Mouse (Mus musculus): ENCODE measurements at regions not wholly inside any gene's neighbourhood (a gene's known extent, or its start where the extent isn't known, plus 50 kb on each side); places are given as distances from the start of the nearest gene placed in this dataset.

- DNase-seq (ENCODE audit: inconsistent age in 2 of 2, low spot score in 1 of 2) = no peak
These were observed 189.1 kb upstream of the Bmp2 start for GRCm38 (mm10) chr2:133362693-133363443.

- DNase-seq (ENCODE audit: inconsistent age in 2 of 2, low spot score in 1 of 2) = no peak
These were observed 180.3 kb upstream of the Bmp2 start for GRCm38 (mm10) chr2:133371490-133372215.

GRCm38 (mm10) chr2:133373543-133373942 lies 178.4 kb upstream of the Bmp2 start:
- DNase-seq (ENCODE audit: inconsistent age in 2 of 2, low spot score in 1 of 2) = peak in 1 of 2 experiments; percentile 24

GRCm38 (mm10) chr2:133381054-133381453 lies 170.9 kb upstream of the Bmp2 start:
- peak; percentile 42 to 85 for DNase-seq (ENCODE audit: inconsistent age in 2 of 2, low spot score in 1 of 2)

GRCm38 (mm10) chr2:133383135-133383920 lies 168.6 kb upstream of the Bmp2 start:
- no peak for DNase-seq (ENCODE audit: inconsistent age in 2 of 2, low spot score in 1 of 2)

- DNase-seq (ENCODE audit: inconsistent age in 2 of 2, low spot score in 1 of 2) = no peak
These were observed 166.7 kb upstream of the Bmp2 start for GRCm38 (mm10) chr2:133385297-133385696.

- DNase-seq (ENCODE audit: inconsistent age in 2 of 2, low spot score in 1 of 2) = peak in 1 of 2 experiments; percentile 42
These were observed 164.6 kb upstream of the Bmp2 start for GRCm38 (mm10) chr2:133387349-133387748.

- DNase-seq (ENCODE audit: inconsistent age in 2 of 2, low spot score in 1 of 2) = peak in 1 of 2 experiments; percentile 51
These were observed 159.7 kb upstream of the Bmp2 start for GRCm38 (mm10) chr2:133392298-133392697.

GRCm38 (mm10) chr2:133397566-133397965 lies 154.4 kb upstream of the Bmp2 start:
- no peak for DNase-seq (ENCODE audit: inconsistent age in 2 of 2, low spot score in 1 of 2)

- DNase-seq (ENCODE audit: inconsistent age in 2 of 2, low spot score in 1 of 2) = no peak
These were observed 152.8 kb upstream of the Bmp2 start for GRCm38 (mm10) chr2:133399059-133399690.

GRCm38 (mm10) chr2:133400963-133401362 lies 151.0 kb upstream of the Bmp2 start:
- DNase-seq (ENCODE audit: inconsistent age in 2 of 2, low spot score in 1 of 2) = no peak

GRCm38 (mm10) chr2:133416990-133417581 lies 134.9 kb upstream of the Bmp2 start:
- no peak for DNase-seq (ENCODE audit: inconsistent age in 2 of 2, low spot score in 1 of 2)

GRCm38 (mm10) chr2:133419686-133420303 lies 132.2 kb upstream of the Bmp2 start:
- DNase-seq (ENCODE audit: inconsistent age in 2 of 2, low spot score in 1 of 2) = no peak

- no peak for DNase-seq (ENCODE audit: inconsistent age in 2 of 2, low spot score in 1 of 2)
These were observed 126.4 kb upstream of the Bmp2 start for GRCm38 (mm10) chr2:133425538-133425937.

GRCm38 (mm10) chr2:133427039-133427438 lies 124.9 kb upstream of the Bmp2 start:
- peak in 1 of 2 experiments; percentile 32 for DNase-seq (ENCODE audit: inconsistent age in 2 of 2, low spot score in 1 of 2)

- no peak for DNase-seq (ENCODE audit: inconsistent age in 2 of 2, low spot score in 1 of 2)
These were observed 122.4 kb upstream of the Bmp2 start for GRCm38 (mm10) chr2:133429369-133430062.

GRCm38 (mm10) chr2:133430741-133431438 lies 121.1 kb upstream of the Bmp2 start:
- DNase-seq (ENCODE audit: inconsistent age in 2 of 2, low spot score in 1 of 2) = peak; percentile 46 to 80

GRCm38 (mm10) chr2:133432141-133432813 lies 119.7 kb upstream of the Bmp2 start:
- DNase-seq (ENCODE audit: inconsistent age in 2 of 2, low spot score in 1 of 2) = no peak
